Mouse (Mus musculus) heart, adult 11 months (tissue): ENCODE measurements around the gene Sash3.

Experiments used
- DNase-seq: peaks from one replicate; pipeline ENCODE4 v3.0.0; 2022

Gene Sash3

DNA sequence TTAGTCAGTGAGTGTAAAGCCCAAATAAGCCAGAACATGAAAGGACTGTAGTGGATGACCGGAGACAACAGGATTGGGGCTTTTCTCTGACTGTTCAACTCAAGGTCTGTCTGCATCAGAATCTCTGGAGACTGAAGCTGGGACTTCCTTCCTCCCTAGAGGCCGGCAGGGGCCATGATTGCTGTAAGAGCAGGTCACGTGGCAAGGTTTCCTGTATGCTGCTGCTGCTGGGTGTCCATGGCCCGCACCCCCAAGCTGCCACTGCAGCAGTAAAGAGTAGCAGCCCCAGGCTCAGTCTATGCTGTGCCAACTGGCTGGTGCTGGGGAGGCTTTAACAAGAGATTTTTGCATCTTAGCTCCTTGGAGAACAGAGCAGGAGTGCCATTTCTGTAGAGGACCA, at the start of gene Sash3:
Sash3 (plus strand) TSS at position 175 of the 400 bp plus-strand sequence.
- peak; percentile 95 for DNase-seq

DNA sequence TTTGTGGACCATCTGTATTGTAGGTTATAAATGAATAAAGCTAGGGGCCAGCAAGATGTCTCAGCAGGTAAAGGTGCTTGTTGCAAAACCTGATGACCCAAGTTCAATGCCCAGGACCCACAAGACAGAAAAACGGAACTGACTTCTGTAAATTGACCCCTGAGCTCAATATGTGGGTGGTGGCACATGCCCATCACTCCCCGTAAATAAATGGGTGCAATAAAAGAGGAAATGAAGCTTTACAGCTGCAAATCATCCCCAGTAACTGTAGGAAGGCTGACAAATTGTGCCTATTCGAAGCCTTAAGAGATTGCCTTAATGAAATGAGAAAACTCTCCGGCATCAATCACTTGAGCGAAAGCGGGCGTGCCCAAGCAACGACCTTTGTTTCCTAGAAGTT, 49.7 kb upstream of the Sash3 start:
- no peak for DNase-seq

DNA sequence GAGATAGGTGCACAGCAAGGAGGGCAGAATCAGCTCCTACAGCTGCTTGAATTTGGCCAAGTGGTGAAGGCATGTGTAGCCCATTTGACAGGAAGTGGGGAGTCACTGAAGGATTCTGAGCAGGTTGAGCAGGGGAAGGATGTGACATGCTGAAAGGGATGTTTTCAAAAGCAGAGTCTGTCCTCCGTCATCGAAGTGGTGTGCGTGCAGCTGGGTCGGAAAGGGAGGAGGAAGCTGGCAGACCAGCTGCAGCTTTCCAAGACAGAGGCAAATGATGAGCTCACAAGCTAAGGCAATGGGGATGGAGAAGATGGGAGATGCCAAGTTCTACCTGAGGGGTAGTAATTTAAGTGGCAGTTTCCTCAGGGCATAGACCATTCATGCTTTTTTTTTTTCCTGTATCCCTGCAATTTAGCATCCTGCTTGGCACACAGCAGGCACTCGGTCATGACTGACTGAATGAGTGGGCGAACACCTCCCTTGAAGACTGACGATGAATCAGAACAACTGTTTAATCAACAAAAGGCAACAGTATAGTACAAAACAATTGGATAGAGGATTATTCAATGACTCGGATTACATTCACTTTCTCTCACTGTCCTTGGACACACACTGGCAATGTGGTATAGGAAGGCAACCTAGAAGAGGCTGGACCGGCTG, 47.6 kb upstream of the Sash3 start:
- DNase-seq: peak; percentile 69

DNA sequence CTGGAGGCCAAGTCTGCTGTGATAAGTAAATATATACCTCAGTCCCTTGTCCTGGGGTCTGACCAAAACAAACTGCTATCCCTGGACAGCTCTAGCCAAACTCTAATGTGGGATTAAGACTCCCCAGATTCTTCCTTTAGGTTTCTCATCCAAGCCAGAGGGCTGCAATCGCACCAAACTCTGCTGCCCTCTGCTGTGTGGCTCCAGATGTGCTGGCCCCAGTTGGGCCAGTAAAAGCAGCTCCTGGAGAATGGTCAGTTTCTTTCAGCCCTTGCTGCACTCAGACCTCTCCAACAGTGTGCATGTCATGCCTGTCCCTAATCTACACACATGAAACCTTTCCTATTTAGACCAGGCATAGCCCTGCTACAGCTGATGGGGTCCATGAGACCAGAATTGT, 46.4 kb upstream of the Sash3 start:
- peak; percentile 51 for DNase-seq

DNA sequence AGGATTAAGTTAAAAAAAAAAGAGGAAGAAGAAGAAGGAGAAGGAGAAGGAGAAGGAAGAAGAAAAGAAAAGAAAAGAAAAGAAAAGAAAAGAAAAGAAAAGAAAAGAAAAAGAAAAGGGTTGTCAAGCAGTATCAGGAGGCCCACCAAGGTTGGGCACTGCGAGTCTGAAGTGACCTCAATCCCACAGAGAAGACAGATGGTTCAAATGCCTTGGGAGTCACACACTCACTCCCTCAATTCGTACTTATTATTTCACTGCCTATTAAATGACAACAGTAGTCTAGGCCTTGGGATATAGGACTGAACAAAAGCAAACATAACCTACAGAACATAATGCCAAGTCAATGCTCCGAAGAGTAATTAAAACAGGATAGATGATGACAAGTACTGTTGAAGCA, 43.0 kb upstream of the Sash3 start:
- no peak for DNase-seq

DNA sequence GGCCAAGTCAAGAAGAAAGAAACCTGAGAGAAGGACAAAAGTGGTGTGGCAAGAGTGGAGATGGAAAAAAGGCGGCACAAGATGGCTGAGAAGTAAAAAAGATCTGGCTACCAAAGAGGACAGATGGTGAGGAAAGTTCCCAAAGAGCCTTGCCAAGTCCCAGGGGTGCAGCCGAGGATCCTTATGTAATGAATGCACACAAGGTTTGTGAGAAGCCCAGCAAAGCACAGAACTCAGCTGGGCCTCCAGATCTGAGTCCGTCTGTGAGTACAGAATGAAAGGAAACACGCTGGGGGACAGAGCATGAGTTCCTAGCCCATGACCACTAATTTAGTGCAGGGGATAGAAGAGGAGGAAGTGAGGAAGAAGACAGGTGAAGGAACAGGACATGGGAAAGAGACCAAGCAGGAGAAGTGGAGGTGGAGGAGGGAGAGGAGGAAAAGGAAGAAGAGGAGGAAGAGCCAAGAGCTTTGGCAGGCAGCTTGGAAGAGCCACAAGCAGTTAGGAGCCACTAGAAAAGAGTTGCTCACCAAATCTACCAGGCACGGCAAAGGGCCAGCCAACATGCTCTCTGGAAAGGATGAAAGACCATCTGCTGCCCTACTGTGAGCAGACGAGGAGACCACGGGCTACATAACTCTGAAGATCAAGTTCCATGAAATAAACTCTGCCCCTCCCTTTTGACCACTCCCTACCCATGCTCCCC, 41.3 kb upstream of the Sash3 start:
- DNase-seq: peak; percentile 77

DNA sequence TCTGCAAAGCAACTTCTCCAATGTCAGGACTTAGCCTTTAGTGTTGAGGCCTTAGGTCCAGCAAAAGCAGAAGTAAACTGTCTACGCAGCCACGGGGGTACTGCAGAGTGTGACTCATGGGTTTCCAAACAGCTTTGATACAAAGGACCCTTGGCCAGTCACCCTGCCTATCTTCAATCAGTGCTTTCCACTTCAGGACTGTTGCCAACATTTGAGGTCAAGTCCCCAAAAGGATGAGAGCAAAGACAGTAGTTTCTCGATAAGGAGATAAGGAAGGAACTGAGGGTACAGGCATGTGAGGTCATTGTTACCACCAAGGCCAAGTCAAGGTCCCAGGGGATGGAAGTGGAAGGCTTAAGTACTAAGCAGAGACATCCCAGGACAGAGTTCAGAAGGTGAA, 40.0 kb upstream of the Sash3 start:
- DNase-seq: peak; percentile 94

DNA sequence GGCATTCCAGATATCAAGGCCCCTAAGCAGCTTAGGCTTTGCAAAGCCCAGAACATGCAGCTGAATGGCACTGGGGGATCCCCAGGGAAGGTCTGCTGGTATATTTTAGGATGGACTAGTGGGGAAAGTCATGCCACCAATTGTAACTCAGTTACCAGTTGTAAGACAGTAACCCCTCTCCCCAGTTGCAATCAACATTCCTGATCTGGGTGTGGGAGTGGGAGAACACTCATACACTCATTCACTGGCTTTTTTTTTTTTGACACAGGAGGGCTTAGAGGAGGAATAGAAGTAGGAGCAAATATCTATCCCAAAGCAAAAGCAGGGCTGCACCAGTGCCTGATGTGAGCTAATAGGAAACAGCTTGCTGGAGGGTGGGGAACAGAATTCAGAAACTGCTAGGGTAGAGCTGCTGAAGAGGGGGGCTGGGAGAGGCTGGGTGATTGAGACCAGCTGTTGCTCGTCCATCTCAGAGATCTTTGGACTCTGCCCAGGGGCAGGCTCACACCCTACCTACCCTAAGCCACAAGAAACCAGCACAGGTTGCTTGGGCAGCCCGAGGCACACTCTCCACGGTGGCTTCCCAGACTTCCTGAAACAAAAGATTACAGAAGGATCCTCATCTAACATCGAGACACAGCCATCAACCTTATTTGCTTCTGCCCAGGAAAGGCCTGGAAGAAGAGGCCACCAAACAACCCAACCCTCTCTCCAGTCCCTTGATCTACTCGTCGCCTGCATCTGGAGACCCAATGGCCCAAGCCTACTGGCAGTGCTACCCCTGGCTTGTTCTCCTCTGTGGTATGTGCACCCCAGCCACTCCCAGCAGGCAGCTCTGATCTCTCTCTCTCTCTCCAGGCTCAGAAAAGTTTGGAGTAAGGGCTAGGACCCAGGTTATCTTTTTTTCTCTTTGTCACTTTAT, 37.6 kb upstream of the Sash3 start, which contains the start of gene Xpnpep2:
Xpnpep2 (plus strand) TSS at position 332 of the 922 bp plus-strand sequence.
- DNase-seq: no peak

DNA sequence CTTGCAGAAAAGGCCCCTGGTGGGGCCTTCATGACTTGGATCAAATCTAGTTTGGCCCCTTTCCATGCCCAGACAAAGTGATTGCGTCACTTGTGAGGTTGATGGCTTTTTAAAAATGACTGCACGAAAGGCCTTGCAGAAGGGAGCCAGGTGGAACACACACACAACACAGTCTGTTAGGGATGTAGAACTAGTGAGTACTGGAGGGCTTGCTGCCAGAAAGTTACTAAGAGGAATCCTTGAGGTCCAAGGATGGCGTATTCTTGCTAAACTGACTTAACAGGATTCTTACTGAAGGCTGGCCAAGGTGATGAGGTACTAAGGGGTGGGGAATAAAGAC, 37.0 kb upstream of the Sash3 start:
- no peak for DNase-seq

DNA sequence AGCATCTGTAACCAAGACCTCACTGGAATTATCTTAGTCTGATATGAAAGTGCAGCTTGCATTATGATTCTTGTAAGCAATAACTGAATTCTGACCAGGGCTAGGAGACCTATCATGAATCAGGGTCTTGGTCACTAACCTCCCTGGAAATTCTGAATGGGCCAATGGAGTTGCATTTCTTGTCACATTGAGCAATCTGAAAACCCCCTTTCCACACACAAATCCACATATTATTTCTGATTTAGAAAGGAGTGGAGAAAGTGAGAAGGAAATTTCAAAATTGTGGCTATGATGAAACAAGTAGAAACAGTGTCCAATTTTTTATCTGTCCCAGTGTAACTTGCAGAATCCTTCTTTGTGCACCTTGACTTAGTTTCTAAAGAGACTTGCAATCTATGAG, 26.9 kb upstream of the Sash3 start:
- peak; percentile 35 for DNase-seq

DNA sequence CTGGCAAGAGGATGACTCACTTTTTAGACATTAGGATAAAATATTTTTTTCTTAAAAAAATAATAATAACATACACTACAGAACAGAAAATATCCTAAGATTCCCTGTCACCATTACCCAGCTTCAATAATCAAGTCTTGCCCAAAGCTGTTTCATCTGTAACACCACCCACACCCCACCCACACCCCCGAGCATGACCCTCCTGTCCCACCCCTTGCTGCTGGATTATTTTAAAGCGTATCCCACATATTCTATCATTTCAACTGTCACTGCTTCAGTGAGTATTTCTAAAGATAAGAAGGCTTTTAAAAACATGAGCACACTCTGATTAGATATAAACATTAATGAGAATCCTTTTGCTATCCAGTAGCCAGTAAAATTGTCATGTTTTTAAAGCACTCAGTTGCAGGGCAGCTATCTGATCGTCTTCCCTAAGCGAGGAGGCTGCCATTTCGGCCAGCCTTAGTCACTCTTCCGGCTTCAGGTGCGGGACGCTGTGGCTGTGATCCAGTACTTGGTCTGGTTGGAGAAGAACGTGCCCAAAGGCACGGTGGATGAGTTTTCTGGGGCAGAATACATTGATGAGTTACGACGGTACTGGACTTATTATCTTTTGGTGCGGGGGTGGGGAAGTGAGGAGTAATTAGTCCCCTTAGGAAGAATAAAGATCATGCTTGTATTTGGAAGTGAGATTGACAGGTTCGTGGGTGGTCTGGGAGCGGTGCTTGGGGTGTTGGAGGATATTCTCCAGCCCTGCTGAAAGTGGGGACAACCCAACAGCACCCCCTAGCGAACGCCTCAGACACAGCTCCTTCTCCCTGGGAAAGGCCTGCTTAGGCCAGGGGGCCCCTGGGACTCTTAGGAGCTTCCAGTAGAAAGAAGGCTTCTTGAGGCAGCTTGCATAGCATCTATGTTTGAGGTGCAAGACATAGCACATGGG, 21.8 kb upstream of the Sash3 start:
- DNase-seq: peak; percentile 94

DNA sequence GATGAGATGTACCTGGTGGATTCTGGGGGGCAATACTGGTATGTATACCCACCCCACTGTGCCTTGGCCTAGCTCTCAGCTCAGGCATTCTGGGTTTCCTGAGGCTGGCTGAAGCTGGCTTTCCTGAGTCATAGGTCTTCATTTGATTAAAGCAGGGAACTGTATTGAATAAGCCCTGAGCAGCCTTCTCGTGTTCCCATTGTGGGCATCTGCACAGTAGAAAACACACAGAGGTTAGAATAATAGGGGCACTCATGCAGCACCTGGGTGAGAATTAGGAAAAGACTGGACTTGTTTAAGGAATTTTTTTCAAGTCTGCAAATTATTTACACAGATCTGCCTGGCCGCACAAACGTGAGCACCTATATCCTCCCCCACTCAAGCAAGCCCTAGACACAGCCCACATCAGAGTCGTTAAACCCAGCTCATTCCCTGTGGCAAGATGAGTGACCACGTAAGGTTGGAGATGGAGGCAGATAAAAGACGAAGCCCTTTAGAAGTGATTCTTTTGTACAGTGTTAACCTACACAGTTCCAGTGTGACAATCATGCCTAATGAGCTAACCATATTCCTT, 19.2 kb upstream of the Sash3 start:
- no peak for DNase-seq

DNA sequence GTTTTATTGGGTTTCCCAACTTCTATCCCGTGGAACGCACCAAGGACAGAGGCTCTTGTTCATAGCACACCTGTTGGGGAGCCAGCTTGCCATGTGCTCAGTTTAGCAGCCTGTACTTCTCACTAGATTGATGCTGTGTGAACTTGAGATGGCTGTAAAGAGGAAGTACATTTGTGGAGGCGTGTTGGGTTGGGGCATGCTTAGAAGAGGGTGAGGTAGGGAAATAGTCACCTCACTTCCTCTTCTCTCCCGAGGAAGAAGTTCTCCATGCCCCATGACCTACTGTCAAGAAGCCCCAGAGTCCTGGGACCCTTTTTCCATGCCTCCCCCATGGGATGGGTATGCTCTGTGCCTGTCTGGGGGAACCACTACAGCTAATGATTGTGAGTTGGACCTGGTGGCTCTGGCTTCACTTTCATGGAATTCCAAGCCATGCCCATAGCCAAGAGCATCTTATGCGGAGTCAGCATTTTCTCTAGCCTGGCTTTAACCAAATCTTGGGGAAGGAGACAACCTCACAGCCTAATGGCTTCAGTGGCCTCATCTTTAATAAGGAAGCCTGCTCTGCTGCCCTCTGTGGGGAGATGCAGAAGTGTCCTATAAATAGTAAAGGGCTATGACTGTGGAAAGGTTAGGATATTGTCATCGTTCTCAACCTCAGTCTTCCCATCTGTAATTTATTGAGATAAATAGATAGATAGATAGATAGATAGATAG, 18.6 kb upstream of the Sash3 start:
- DNase-seq: peak; percentile 79

DNA sequence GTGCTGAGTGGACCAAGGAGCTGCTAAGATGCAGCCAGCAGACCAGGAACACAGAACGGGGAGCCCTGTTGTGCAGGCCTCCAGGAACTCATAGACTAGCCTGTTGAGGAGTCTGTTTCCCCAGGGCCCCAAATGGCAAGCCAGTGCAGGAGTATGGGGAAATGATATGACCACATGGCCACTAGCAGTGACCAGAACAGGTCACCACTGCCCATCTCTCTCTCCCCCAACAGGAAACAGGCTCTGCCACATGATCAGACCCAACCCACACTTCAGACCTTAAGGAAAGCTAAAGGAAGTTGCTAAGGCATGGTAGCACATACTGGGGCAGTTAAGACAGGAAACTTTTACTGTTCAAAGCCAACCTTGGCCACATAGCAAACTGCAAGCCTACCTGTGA, 17.1 kb upstream of the Sash3 start:
- peak; percentile 21 for DNase-seq

DNA sequence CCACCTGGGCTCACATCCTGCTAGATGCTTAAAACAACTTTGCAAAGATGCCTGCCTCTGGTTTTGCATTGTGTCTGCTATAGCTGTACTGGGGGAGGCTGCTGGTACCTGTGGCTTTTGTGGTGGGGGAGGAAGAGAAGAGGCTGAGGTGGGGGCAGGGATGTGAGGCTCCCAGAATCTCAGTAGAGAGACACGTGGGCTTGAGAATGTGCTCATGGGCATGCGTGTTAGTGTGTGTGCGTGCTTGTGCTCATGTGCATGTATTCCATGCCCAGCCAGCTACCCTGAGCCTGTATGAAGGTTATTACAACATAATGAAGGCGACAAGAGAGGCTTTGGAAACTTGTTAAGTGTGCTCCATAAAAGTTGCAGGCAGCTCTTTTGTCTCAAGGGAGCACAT, 9.3 kb upstream of the Sash3 start:
- peak; percentile 72 for DNase-seq

DNA sequence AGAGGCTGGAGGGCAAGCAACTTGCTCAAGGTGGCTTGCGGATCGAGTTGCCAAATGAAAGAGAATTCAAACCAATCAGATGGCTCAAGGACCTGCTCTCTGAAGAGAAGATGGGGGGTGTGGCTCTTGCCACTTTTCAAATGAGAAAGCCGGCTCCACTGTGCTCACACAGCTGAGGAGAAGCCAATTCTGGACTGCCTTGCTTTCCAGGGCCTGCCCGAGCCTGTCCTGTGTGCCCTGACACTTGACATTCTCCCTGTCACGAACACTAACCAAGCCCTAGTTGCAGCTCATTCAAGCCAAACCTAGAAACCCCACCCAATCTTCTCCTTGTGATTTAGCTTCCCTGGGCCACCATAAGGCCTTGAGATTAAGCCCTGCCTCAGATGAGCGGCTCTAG, 8.2 kb upstream of the Sash3 start:
- peak; percentile 66 for DNase-seq

DNA sequence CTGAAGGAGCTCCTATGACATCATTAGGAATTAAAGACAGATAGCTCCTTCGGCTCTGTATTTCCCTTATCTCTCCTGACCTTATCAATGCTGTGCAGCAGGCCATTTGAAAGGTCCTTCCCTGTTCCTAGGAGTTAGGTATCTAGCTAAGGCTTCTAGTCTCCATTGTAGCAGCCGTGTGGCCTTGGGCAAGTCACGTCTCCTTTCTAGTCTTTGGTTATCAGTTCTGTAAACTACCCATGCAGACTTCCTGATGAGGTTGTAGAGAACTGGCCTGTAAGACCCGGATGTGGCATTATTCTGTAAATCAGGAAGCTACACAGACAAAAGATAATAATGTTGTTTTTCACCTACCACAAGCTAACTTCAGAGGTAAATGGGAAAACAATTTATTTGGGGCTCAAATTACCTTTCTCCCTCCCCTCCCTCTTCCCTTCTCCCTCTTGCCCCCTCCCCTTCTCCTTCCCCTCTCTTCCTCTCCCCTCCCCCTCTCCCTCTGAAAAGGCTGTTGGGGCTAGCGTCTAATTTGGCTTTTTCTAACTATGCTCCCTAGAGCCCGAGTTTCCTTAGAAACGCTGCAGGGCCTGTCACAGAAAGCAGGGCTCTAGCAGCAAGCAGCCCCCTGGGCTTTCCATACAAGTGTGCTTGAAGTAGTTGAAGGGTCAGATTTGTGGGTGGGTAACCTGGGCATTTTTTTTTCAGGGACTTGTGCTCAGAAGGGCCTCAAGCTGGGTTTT, 7.5 kb upstream of the Sash3 start:
- DNase-seq: peak; percentile 73

DNA sequence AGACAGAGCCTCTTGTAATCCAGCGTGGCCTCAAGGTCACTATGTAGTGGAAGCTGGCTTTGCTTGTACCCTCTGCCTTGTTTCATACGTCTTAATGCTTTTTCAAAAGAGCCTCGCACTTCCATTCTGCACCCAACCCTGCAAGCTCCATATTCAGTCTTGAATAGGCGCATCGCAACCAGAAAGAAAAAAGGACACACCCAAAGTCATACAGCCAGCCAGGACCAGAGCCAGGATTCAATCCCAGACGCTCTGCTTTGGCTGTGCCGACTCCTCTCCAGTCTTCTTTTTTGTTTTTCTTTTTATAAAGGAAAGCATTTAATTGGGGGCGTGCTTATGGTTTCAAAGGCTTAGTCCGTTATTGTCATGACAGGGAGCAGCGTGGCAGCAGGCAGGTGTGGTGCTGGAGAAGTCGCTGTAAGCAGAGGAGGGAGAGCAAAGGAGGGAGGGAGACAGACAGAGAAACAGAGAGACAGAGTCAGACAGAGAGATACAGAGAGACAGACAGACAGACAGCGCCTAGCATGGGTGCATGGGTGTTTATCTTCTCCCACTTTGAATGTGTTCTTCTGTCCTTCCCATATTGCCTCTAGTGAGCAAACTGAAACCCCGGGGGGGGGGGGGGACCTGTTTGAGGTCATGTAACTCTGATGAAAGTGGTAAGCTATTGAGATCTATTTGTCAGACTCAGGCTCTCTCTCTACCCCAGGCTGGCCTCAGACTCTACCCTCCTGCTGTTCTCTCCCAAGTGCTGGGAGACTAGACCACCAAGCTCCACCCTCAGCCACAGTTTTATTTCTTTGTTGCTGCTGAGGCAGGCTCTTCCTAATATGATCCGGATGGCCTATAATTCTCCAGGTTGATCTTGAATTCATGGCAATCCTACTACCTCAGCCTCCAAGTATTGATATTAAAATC, 6.6 kb upstream of the Sash3 start:
- peak; percentile 51 for DNase-seq

DNA sequence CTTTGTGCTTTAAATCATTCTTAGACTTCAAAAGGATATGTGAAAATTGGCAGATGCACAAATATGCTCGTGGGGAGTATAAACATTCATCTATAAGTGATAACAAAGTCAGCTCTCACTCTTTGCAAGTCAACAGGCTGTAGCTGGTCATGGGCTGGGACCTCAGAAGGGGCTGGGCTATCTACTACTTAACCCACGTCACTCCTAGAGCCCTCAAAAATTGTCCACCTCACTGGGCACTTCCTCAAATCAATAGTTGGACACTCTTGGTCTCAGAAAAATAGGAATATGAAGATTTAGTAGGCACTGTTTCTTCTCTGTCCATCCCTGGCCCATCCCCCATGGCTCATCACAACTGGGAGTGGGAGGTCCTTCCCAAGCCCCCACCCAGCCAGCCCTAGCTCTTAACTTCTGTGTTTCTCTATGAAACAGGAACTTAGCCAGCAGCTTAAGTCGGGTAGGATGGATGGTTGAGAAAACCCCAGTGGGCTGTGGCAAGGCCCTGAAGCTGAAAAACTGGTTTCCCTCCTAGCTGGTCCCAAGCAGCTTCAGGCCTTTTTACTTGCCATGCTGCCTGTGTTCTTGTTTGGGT, 5.9 kb upstream of the Sash3 start:
- DNase-seq: peak; percentile 90
